Mouse (Mus musculus) cerebellum, adult 18-20 months (tissue): ENCODE measurements around the gene Agap1.

Source experiments
- DNase-seq, 2 experiments: peaks; one replicate each; pipeline ENCODE4 v3.0.0; 2021

The Agap1 gene

GRCm38 (mm10) chr1:89547525-89548504 is 93.2 kb downstream of the Agap1 start:
- peak in 1 of 2 experiments; percentile 47 for DNase-seq

DNA sequence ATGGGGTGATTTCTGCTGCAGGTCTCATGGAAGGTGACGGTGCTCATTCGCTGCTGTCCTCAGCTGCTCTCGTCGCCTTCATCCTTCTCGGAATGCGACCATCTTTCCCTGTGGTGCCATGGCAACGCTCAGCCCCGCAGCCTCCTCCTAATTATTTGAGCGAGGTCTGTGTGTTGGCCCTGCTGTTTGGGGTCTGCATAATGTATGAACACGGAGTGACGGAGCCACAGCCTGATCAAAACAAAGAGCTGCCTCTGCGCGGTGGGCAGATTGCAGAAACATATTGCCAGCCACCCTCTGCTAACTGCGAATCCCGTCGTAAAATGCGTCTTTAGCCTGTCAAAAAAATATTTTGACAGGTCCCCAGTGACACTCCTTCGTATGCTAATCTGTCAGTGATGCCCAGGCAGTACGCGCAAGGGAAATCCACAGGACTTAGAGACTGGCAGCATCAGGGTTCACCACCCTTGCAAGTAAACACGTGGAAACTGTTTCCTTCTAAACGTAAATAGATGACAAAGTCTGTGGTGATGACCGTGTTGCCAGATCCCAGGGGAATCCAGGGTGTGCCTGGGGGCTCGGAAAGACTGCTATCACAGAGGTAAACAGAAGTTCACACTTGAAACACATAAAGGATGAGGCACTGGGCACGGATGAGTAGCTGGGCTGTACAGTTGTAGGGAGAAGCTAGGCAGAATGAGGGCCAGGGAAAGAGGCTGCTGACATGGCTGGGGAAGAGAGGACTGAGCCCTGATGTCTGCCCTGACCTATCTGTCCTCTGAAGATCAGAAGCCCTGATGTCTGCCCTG is 95.7 kb downstream of the Agap1 start:
- DNase-seq = no peak

GRCm38 (mm10) chr1:89552470-89552869 is 97.9 kb downstream of the Agap1 start:
- no peak for DNase-seq

- DNase-seq = no peak
Observed at GRCm38 (mm10) chr1:89553791-89554190, 99.2 kb downstream of the Agap1 start.

GRCm38 (mm10) chr1:89554969-89555856 is 100.6 kb downstream of the Agap1 start:
- DNase-seq = peak in 1 of 2 experiments; percentile 46

GRCm38 (mm10) chr1:89556006-89556405 is 101.4 kb downstream of the Agap1 start:
- DNase-seq = peak; percentile 45 to 56

DNA sequence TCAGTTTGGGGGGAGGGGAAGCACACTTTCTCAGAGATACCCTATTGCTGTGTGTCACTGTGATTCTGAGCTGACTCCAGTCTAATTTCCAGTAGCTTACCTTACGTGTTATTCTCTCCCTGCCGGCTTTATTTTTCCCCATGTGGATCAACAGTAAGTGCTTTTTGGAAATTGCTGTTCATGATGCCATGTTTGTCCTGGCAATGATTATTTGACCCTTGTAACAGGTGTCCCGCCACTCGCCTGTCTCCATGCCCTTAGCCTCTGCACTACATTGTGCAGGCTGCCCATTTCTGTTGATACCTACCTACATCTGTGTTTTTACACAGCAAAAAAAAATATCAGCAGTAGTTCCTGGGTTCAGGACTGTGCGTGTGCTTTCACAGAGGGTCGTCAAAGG is 102.8 kb downstream of the Agap1 start:
- no peak for DNase-seq

DNA sequence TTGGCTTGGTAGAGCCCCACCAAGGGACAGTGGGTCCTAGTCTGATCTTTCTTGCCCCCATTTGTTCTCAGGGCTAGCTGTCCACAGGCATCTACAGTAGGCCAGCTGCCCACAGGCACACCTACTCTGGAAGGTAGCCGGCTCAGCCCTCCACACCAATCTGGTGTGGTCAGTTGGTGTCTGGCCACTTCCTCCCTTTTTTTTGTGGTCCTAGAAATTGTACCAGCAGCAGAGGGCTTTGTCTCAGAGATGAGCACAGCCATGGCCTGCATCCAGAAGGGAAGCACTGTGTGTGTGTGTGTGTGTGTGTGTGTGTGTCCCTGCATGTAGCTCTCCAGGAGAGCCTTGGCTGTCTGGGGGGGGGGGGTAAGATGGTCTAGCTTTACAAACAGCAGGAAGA is 103.5 kb downstream of the Agap1 start:
- peak in 1 of 2 experiments; percentile 51 for DNase-seq

DNA sequence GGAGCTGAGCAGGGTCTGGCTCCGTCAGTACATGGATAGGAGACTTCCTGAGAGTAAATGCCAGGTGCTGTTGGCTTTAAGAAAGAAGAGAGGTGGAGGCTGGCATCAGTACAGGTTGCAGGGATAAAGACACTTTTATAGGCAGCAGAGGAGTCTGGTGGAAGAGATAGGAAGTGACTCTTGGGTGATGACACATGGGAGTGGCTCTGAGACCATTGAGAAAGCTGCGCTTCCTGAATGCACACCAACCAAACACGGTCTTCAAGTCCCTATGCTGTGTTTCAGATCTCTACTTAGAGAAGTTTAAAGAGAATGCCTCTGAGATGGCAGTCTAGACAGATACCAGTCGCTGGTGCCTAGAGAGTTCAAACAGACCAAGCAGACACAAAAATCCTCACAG is 108.8 kb downstream of the Agap1 start:
- DNase-seq = no peak

GRCm38 (mm10) chr1:89566578-89567488 is 112.2 kb downstream of the Agap1 start:
- peak; percentile 54 to 59 for DNase-seq

DNA sequence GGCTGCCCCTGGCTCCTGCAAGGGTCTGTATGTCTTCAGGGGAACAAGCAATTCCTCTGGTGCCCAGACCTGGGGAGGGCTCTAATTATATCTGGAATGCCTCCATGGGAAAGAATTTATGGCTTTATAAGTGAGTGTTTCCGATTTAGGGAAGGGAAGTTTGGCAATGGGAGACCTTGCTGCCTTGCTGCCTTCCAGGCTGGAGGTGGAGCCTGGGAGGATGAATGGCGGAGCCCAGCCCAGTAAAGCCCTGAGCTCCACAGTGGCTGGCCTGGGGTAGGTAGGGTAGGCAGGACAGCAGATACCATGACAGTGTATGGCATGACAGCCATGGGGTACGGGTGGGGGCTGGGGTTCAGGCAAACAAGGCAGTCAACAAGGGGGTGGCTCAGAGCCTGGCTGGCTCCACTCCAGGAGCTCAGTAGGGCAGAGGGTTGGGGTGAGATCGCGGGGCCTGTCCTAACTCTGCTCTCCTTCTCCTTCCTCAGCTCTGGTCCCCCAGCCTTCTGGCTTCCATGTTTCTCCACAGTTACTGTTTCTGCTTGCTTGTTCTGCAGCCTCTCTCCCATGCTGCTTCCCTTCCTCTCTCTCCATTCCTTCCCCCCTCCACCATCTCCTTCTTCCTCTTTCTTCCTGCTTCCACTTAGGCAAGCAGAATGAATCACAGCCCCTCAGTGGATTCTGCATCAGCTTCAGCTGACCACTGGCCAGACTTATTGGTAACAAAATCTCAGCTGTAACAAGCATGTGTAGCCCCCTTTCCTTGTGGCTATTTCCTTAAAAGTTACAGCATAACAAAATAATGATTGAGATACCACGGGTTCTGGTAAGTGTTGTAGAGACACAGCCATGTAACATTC is 114.2 kb downstream of the Agap1 start:
- no peak for DNase-seq

DNA sequence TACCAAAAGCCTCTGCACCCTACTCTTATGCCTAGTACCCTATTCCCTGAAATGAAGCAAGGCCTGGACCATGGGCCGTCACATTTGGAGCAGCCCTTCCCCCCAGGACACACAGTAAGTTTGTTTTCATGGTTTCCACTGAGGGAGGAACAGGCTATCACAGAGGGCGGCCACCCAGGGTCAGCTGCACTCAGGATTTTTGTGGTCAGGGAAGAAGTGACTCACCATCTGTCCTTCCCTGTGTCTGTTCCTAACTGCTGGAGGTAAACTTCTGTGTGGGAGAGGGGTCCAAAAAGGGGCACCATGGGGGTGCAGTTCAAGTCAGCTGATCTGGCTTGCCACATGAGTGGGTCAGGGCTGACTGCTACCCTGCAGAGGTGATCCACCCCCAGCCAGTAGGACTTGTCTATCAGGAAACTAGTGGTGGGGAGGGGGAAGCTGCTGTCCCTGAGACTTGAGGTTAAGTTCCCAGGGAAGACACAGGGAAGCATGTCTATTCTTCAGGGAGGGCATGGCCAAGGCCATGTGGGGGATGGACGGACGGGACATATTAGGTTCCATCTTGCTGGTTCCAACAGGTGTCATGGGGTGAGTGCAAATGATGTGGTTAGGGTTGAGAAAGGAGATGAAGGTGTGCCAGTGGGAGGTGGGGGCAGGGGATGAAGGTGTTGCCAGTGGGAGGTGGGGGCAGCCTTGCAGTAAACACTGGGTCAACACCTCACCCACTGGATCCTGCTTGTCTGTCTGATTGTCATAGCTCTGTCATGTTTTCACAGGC is 116.1 kb downstream of the Agap1 start:
- DNase-seq = no peak

DNA sequence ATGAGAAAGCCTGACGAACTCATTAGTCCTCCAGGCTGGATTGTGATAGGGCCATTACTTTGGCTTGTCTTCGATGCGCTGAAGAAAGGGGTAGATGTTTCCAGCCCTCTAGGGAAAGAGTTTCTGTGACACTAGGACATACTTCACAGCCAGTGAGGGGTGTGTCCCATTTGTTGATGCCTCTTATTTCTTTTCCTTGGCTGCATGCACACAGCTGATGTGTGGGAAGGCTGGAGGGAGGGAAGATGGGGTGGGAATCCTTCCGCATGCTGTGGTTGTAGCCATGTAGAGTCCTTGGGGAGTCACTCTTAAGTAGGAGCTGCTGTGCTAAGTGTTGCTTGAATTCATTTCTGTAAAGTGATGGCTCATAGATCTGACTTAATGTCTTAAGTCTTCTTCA is 118.9 kb downstream of the Agap1 start:
- DNase-seq = no peak

DNA sequence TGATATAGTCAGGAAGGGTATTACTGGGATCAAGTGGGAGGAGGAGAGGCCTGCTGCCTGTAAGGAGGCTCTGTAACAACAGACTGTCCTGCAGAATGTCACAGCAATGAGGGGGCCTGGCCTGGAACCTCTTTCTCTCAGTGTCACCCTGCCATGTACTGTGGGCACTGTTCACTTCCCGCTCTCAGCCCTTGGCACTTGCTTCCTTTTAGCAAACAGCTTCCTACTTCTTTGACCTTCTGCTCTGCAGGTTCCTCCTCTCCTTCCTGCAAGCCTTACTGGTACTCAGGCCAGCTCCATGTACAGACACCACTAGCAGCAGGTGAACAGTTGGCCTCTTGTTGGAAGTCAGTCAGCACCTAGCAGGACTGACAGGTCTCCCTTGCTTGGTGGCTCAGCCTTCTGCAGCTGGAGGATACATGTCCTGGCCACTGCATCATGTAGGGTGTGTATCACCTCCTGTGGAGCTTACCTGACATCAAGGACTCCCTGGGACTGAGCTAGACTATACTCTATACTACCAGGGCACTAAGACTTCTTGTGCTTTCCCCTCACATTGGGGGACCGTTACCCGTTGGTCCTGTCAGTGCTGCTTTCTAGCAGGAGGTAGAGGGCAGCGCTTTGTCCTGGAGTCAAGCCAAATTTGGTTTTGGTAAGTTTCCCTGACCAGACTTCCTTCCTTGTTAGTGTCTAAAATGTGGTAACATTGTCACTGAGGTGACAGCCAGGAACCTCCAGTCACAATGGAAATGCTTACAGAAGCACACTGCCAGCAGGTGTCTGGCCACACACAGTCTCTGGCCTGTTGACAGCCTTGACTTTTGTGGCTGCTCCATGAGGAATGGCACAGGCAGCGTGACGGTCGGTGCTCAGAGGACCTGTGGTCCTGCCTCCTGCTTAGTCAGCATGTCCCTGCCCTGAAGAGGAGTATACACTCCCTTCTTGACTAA is 120.6 kb downstream of the Agap1 start:
- peak; percentile 51 to 68 for DNase-seq

- peak in 1 of 2 experiments; percentile 51 for DNase-seq
Observed at GRCm38 (mm10) chr1:89576174-89576890, 121.7 kb downstream of the Agap1 start.

DNA sequence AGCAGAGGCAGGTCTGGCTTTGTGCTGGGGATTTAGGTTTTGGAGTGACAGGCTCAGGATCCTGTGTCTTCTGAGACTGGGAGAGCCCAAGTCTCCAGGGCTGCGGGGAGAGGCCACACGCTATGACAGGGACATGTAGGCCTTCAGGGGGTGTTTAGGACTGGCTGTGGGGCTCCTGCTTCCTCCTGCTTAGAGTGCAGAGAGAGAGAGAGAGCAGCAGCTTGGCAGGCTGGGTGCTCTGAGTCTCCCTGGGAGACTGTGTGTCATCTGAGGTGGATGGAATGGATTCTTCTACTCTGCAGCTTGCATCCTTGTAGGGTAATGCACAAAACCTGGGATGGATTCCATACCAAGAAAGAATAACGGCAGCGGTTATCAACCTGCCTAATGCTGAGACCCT is 122.4 kb downstream of the Agap1 start:
- peak; percentile 74 to 75 for DNase-seq
